Mouse (Mus musculus): ENCODE data around the gene Traf4. TPM values are rescaled to one million over a fixed set of nuclear protein-coding genes. Genes with fewer than 3 reads are reported as not detected.
A peak's percentile ranks its signal among the peaks of the same experiment; 100 is the strongest.
"Not testable (repeated sequence)": the region's sequence is repeated elsewhere in the genome, so short reads cannot be mapped to it uniquely, and the experiment has no call there.

Gene Traf4
- total RNA-seq, 2 experiments from 2014 or later = 10.5 to 12.5 TPM

DNA sequence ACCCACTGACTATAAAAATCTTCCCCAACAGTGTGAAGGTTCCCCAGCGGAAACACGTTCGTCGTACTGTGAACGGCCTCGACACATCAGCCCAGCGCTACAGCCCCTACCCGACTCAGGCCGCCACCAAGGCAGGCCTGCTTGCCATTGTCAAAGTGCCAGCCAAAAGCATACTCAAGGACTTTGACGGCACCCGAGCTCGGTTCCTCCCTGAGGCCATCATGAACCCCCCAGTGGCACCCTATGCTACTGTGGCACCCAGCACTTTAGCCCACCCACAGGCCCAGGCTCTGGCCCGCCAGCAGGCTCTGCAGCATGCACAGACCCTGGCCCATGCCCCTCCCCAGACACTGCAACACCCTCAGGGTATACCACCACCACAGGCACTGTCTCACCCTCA lies 11.6 kb downstream of the Traf4 start:
- intact Hi-C loops (cut with DNase I) = loop anchor here (5.0 kb wide), 1 partner anchor 56 kb away; no protein-coding TSS in a partner anchor
- DNase-seq (ENCODE audit: low spot score in 2 of 2) = no peak

DNA sequence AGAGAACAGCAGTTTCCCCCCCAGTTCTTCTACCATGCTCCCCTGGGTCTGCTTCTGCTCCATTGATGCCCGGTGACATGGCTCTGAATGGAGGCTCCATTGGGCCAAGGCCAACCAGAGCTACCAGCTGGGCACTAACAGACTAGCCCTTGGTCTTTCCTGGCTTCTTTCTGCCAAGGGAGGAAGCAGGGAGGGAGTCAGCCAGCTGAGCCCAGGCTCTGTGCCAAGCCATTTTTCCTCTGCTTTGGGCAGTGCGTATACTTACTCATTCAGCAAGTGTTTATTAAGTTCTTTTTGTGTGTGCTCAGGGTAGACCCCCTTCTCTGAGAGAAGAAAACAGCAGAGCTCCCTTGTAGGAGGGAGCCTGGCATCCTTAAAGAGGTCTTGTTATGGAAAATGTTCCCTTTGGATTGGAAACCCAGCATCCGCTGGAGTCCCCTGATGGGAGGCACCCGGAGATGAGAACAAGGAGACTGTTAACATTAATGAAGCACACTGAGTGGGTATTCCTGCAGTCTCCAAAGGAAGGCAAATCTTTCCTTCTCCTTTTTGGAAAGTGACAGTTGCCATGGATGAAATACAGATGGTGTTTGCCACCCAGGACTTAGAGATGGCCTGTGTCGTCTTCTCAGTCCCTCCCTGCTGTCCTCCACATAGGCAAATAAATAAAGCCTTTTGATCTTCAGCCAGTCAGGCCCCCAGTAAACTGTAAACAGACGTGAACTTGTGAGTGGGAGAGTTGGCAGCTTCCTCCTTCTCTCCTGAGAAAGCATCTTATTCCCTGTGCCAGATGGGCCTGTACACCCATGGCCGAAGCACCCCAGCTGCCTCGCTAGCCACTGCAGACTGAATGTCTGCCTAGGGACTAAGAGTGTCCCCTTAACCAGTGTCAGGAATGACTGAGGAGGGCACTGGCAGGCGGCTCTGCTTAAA lies 12.8 kb downstream of the Traf4 start:
- peak; percentile 64 to 68 for DNase-seq (ENCODE audit: low spot score in 2 of 2)
- intact Hi-C loops (cut with DNase I) = loop anchor here (5.0 kb wide), 1 partner anchor 55 kb away; no protein-coding TSS in a partner anchor

DNA sequence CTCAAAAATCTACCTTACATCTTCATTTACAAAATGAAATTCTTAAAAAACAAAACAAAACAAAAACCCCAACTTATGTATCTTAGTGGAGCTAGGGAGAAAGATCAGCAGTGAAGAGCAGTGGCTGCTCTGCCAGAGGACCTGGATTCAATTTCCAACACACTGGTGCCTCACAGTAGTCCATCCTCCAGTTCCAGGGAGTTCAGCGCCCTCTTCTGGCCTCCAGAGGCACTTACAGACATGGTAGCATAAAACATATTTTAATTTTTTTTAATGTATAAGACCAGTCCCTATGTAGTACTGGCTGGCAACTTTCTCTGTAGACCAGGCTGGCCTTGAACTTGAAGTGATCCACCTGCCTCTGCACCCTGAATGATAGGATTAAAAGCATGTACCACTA lies 14.2 kb downstream of the Traf4 start:
- no peak for DNase-seq (ENCODE audit: low spot score in 2 of 2)
- intact Hi-C loops (cut with DNase I) = loop anchor here (5.0 kb wide), 1 partner anchor 54 kb away; no protein-coding TSS in a partner anchor

DNA sequence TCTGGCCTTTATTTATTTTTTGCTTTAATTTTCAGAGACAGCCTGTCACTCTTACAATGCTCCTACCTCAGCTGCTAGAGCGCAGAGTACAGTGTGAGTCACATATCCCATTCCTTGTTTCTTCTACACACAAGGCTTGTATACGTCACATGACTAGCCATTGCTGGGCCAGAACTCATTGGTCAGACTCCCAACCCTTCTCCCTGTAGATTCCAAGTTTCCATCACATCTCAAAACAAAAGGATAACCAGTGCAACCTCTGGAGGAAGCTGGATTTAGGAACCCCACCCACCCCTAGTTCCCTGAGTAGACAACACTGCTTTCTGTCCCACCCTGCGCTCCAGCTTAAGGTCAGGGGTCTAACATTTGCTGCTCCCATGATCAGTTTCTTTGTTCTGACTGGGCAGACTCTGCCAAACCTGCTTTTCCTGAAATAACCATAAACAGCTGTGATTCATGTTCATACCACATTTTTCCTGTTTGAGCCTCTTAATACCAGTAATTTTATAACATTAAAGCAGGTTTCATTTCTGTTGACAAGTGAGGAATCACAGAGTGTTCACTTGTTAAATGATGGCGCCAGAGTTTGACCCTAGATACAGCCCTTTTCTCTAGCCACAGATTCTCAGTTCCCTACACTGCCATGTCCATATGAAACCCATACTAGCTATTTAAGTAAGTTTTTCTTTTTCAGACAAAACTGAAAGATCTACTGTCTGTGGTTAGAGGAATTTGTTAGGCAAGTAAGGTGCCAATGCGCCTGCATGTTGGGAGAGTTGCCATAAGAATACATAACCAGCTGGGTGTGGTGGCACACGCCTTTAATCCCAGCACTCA lies 18.5 kb downstream of the Traf4 start:
- intact Hi-C loops (cut with DNase I) = no loop called here
- DNase-seq (ENCODE audit: low spot score in 2 of 2) = no peak

DNA sequence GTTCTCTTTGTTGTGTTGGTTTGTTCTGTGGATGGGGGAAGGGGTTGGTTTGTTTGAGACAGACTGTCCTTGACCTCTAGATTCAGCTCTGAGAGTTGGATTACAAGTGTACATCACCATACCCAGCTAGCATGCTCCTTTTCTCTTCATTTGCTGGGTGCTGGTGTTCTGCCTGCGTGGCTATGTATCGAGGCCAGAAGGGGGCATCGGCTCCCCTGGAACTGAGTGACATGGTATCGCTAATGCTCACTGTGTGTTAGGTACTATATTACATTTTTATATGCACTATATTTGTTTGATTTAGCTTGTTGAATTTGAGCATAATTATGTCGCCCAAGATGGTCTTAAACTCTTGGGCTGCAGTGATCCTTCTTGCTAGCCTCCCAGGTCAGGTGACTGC lies 19.2 kb downstream of the Traf4 start:
- intact Hi-C loops (cut with DNase I) = no loop called here
- no peak for DNase-seq (ENCODE audit: low spot score in 2 of 2)

GRCm38 (mm10) chr11:78143520-78143919 lies 21.9 kb downstream of the Traf4 start:
- DNase-seq (ENCODE audit: low spot score in 2 of 2) = no peak
- intact Hi-C loops (cut with DNase I) = no loop called here

- intact Hi-C loops (cut with DNase I) = no loop called here
- DNase-seq (ENCODE audit: low spot score in 2 of 2) = no peak
Measured at GRCm38 (mm10) chr11:78140665-78141064, 24.7 kb downstream of the Traf4 start.

DNA sequence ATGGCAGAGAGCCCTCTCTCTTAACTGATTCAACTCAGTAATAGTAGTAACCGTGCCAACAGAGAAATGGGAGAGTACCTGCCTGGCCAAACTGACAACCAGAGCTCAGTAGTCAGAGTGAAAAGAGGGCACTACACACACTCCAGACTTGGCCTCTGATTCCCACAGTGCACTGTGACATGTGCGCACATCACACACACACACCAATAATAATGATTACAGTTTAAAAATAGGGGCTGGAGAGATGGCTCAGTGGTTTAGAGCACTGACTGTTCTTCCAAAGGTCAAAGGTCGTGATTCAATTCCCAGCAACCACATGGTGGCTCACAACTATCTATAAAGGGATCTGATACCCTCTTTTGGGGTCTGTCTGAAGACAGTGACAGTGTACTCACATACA lies 27.4 kb downstream of the Traf4 start:
- intact Hi-C loops (cut with DNase I) = no loop called here
- DNase-seq (ENCODE audit: low spot score in 2 of 2) = no peak

GRCm38 (mm10) chr11:78137584-78137983 lies 27.8 kb downstream of the Traf4 start:
- intact Hi-C loops (cut with DNase I) = no loop called here
- DNase-seq (ENCODE audit: low spot score in 2 of 2) = no peak

DNA sequence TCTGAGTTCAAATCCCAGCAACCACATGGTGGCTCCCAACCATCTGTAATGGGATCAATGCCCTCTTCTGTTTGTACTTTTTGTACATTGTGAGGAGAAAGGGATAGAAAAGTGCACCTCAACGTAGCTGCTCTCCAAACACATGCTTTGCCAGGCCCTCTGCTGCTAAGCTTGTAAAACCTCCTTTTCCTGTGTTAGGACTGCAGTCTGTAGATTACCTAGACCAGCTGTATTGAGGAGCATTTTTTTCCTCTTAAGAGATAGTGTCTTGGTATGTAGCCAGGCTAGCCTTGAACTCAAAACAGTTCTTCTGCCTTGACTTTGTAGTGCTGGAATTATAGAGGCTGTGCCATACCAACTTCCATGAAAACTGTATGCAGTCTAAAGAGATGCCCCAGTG lies 29.3 kb downstream of the Traf4 start:
- DNase-seq (ENCODE audit: low spot score in 2 of 2) = no peak
- intact Hi-C loops (cut with DNase I) = no loop called here

DNA sequence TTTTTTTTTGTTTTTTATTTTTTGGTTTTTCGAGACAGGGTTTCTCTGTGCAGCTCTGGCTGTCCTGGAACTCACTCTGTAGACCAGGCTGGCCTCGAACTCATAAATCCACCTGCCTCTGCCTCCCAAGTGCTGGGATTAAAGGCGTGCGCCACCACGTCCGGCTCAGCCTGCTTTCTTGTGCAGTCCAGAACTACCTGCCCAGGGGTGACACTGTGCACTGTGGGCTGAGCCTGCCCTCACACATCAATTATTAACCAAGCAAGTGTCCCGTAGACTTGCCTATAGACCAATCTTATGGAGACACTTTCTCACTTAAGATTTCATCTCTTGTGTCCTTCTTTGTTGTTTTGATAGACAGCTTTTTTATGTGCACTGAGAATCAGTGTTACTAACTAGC lies 30.1 kb downstream of the Traf4 start:
- intact Hi-C loops (cut with DNase I); DNase-seq (ENCODE audit: low spot score in 2 of 2): not testable (repeated sequence)

GRCm38 (mm10) chr11:78134344-78134743 lies 31.0 kb downstream of the Traf4 start:
- no peak for DNase-seq (ENCODE audit: low spot score in 2 of 2)
- intact Hi-C loops (cut with DNase I) = no loop called here

DNA sequence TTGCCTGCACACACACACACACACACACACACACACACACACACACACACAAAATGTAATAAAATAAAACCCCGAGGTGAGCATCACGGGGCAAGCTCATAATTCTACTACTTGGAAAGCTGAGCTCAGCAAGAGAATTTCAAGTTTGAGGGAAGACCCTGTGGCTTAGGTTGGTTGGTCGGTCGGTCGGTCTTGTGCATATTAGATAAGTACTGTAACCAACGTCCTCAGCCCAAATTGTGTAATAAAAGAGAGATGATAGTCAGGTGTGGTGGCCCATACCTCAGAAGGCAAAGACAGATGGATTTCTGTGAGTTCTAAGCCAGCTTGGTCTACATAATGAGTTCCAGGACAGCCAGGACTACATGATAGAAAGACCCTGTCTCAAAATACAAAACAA lies 31.5 kb downstream of the Traf4 start:
- no peak for DNase-seq (ENCODE audit: low spot score in 2 of 2)
- intact Hi-C loops (cut with DNase I) = no loop called here

DNA sequence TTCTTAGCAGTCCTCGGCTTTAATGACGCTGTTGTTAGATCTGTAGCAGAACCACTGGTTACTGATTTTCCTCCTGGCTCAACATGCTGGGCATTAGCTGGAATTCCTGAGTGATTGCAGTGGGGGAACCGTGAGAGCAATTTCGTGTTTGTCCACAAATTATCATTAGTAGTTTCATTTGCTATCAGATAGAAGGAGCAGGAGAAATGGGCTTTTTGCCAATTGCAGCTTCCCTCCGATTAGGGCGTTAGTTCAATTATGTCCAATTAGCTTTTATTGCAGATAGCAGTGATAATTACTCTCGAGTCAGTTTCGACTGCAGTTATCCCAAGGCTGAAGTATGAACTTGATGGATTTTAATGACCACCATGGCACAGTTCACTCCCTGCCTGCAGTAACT lies 35.9 kb downstream of the Traf4 start:
- no peak for DNase-seq (ENCODE audit: low spot score in 2 of 2)
- intact Hi-C loops (cut with DNase I) = no loop called here

GRCm38 (mm10) chr11:78126739-78127138 lies 38.6 kb downstream of the Traf4 start:
- intact Hi-C loops (cut with DNase I) = no loop called here
- DNase-seq (ENCODE audit: low spot score in 2 of 2) = no peak

DNA sequence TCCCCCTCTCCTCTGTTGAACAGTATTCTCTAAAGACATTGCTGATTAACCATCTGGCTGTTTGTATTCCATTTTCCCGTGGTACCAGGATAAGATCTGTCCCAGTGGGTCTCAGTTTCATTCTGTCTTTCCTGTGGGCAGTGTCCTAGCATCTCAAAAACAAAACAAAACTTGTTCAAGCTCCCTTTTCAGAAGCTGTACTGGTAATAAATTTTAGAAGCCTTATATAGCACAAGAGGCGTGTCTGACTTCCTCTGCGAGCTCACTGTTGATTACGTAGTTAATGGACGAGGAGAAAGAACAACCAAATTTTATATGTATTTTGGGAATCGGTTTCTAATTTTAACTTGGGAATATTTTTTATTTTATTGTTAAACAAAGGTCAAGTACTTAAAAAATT lies 39.7 kb downstream of the Traf4 start:
- intact Hi-C loops (cut with DNase I) = no loop called here
- no peak for DNase-seq (ENCODE audit: low spot score in 2 of 2)

- intact Hi-C loops (cut with DNase I) = no loop called here
- no peak for DNase-seq (ENCODE audit: low spot score in 2 of 2)
Measured at GRCm38 (mm10) chr11:78123782-78124181, 41.6 kb downstream of the Traf4 start.

DNA sequence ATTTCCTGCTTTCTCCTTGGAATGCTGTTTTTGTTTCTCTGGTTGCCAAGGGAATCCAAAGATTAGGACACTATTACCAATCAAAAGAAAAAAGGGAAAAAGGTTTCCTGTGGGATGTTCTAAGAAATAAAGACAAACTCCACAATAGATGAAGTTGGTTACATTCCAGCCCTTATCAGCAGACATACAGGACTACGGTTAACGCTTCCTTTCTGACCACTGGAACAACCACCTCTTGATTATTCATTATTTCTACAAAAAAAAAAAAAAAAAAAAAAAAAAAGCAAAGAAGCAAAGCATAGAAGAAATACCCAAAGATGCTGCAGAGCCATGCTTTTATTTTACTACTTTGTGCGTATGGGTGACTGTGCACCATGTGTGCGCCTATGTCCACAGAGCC lies 42.6 kb downstream of the Traf4 start:
- DNase-seq (ENCODE audit: low spot score in 2 of 2) = no peak
- intact Hi-C loops (cut with DNase I) = no loop called here

- no peak for DNase-seq (ENCODE audit: low spot score in 2 of 2)
- intact Hi-C loops (cut with DNase I) = no loop called here
Measured at GRCm38 (mm10) chr11:78121176-78121575, 44.2 kb downstream of the Traf4 start.

GRCm38 (mm10) chr11:78119898-78120297 lies 45.5 kb downstream of the Traf4 start:
- intact Hi-C loops (cut with DNase I) = no loop called here
- DNase-seq (ENCODE audit: low spot score in 2 of 2) = no peak

DNA sequence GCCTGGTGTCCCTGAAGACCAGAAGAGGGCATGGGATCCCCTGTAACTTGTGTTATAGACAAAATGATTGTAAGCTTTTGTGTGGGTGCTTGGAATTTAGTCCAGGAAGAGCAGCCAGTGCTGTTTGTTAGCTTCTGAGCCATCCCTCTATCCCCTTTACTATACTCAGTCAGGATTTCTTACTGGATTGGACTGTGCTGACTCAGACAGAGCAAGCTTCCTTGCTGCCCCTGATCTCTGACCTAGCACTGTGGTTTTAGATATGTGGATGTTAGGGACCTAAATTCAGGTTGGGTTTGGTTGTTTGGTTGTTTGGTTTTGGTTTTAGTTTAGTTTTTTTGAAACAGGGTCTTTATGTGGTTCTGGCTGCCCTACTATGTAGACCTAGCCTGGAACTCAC lies 46.9 kb downstream of the Traf4 start:
- intact Hi-C loops (cut with DNase I) = no loop called here
- DNase-seq (ENCODE audit: low spot score in 2 of 2) = no peak
